Mouse (Mus musculus) cerebellum, adult 11-12 months (tissue): Measurements from ENCODE around the gene Padi6.
A peak's percentile ranks its signal among the peaks of the same experiment; 100 is the strongest.

ENCODE experiments used
- DNase-seq: peaks from one replicate; pipeline ENCODE4 v3.0.0; 2022

Padi6 gene

GRCm38 (mm10) chr4:140702611-140703327 lies 39.7 kb downstream of the Padi6 start:
- DNase-seq = peak; percentile 82

GRCm38 (mm10) chr4:140701716-140702561 lies 40.5 kb downstream of the Padi6 start:
- DNase-seq = no peak

GRCm38 (mm10) chr4:140701049-140701715 lies 41.3 kb downstream of the Padi6 start:
- DNase-seq = peak; percentile 84

GRCm38 (mm10) chr4:140700269-140701018 lies 42.0 kb downstream of the Padi6 start, which contains the start of gene Rcc2:
Rcc2 (plus strand) TSS chr4:140700541.
- DNase-seq = no peak

GRCm38 (mm10) chr4:140699441-140700127 lies 42.9 kb downstream of the Padi6 start:
- DNase-seq = peak; percentile 76

GRCm38 (mm10) chr4:140695675-140696585 lies 46.5 kb downstream of the Padi6 start:
- DNase-seq = no peak

GRCm38 (mm10) chr4:140695146-140695545 lies 47.3 kb downstream of the Padi6 start:
- DNase-seq = no peak

GRCm38 (mm10) chr4:140694551-140695060 lies 47.8 kb downstream of the Padi6 start:
- DNase-seq = no peak

GRCm38 (mm10) chr4:140693513-140693912 lies 48.9 kb downstream of the Padi6 start:
- no peak for DNase-seq

GRCm38 (mm10) chr4:140691481-140691880 lies 51.0 kb downstream of the Padi6 start:
- DNase-seq = no peak

- DNase-seq = no peak
Measured at GRCm38 (mm10) chr4:140689873-140690655, 52.4 kb downstream of the Padi6 start.

GRCm38 (mm10) chr4:140688826-140689425 lies 53.5 kb downstream of the Padi6 start:
- DNase-seq = no peak

- no peak for DNase-seq
Measured at GRCm38 (mm10) chr4:140688044-140688825, 54.2 kb downstream of the Padi6 start.

GRCm38 (mm10) chr4:140684881-140685303 lies 57.6 kb downstream of the Padi6 start:
- no peak for DNase-seq

GRCm38 (mm10) chr4:140684141-140684871 lies 58.1 kb downstream of the Padi6 start:
- no peak for DNase-seq

GRCm38 (mm10) chr4:140683608-140684007 lies 58.8 kb downstream of the Padi6 start:
- DNase-seq = no peak

- DNase-seq = no peak
Measured at GRCm38 (mm10) chr4:140680731-140681397, 61.6 kb downstream of the Padi6 start.
